Mouse (Mus musculus): Measurements from ENCODE around the gene Ms4a13.
A peak's percentile ranks its signal among the peaks of the same experiment; 100 is the strongest.
"Not testable (repeated sequence)": the region's sequence is repeated elsewhere in the genome, so short reads cannot be mapped to it uniquely, and the experiment has no call there.

The Ms4a13 gene

DNA sequence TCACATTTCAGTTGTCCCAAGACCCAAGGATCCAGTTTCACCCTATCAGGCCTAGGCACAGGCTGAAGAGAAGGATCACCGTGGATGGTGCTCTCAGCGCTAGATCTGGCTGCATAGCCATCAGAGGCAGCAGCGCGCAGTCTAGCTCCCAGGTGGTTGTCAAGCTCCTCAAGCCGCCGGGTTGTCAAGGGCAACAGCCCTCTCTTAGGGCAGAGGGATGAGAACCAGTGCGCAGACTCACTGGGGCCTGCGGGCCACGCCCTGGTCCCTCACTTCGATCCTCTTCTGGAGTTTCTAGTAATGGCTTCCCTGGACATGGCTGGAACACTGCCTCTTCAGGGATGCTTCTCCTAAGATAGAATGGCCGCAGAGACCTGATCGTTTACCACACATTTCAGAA is at the start of gene Ms4a13:
TSS of gene Ms4a13 (minus strand) at position 192 of the 400 bp plus-strand sequence.
- DNase-seq (ENCODE audit: inconsistent ontology term): no peak

DNA sequence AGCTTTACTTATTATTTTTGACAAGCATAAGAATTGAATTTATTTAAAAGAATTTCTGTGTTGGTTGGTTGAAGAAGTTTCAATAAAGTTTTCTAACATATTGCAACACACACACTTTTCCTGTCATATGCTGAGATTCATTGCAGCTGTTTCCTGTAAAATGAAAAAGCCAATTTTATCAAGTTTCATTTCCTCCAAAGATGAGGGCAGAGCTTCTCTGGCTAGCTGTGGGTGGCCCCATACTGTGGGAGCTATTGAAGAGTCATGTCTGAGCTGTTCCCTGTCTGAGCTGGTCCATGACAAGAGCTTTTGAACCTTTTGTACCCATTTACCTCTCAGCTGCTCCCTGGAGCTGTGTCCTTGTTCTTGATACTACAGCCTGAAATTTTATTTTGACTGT is 47.7 kb upstream of the Ms4a13 start:
- no peak for DNase-seq (ENCODE audit: inconsistent ontology term)

DNA sequence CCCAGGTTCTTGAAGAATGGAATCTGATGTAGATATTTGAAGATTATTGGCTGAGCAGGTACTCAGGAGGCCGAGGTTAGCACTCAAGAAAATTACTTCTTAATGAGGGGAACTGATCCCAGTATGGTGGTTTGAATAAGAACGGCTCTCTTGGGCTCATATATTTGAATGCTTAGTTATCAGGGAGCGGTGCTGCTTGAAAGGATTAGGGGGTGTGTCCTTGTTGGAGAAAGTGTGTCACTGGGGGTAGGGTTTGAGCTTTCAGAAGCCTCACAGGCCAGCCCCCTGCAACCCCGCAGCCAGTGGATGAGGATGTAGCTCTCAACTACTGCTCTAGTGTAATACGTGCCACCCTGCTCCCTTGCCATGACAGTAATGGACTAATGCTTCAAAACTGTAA is 46.0 kb upstream of the Ms4a13 start:
- DNase-seq (ENCODE audit: inconsistent ontology term): no peak

DNA sequence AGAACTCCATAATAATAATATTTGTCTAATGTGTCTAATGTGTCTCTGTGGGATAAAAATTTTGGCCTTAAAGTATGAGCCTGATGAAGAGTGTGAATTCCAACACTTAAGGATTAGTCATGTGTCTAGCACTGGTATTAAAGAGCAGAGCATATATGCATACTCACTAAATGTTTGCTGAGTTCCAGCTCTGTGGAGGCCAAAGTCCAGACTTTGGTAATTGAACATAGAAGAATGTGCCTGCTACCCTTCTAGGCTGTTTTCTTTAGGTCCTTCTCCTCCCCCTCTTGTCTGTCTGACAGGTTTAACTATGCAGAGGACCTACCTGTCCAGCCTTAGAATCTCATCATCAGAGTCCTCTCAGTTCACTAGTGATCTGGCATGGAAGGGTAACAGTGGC is 39.3 kb upstream of the Ms4a13 start:
- DNase-seq (ENCODE audit: inconsistent ontology term): no peak

DNA sequence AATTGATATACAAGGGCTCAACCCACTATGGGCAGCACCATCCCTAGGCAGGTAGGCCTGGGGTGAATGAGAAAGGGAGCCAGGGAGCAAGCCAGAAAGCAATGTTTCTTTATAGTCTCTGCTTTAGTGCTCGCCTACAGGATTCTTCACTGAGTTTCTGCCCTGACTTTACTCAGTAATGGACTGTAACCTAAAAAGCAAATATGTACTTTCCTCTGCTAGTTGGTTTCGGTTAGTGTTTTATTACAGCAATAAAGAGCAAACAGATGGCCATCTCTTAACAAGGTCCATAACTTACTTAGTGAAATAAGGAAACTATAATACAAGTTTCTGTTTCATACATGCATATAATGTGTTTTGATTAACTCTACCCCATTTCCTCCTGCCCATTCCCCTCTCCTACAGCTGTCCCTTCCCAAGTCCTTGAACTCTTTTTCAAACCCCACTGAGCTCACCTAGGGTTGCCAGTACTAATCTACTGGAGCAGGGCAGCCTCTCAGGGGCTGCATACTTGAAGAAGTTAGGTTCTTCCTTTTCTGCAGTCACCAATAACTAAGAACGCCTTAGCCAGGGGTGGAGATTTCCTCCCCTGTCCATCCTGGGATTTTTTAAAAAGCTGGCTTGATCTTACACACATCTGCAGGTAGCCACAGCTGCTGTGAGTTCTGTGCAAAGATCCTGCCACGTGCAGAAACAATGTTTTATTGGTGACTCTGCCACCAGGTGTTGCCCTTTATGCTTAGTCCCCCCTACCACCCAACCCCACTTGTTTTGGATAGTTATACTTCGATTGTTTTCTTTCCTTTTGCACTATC is 38.6 kb upstream of the Ms4a13 start:
- DNase-seq (ENCODE audit: inconsistent ontology term): no peak

DNA sequence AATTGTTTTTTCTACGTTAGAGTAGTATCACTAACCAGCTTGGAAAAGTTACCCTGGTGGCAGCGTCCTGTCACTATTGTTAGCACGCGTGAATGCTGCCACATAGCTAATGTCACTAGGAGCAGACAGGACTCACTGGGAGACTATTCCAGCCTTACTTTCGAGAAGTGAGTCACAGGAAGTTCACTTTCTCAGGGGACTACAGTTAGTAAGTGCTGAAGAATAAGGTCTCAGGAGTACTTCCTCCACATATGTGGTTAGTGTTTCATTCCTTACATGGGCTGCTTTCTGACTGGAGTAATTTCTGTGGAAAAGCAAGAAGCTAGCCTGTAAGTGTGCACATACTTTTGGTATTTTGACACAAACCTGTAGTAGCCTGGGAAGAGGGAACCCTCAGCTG is 37.7 kb upstream of the Ms4a13 start:
- DNase-seq (ENCODE audit: inconsistent ontology term): peak; percentile 12

DNA sequence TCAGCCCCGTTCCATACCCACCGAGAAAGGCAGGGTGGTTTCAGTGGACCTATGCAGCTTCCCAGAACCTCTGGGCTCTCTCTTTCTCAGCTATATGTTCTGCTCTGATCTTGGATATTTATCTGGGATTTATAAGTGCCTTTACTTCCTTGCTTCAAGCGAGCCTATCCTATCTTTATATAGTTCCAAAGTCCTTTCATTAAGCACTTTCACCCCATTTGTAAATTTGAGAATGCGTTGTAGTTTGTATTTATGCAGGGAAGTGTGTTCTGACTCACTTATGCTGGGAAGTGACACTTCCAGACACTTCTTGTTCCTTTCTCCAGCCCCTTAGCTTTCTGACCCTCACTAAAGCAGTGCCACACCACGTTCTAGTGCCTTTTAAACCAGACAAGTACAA is 35.8 kb upstream of the Ms4a13 start, which contains the start of gene Ms4a12:
TSS of gene Ms4a12 (minus strand) at position 101 of the 400 bp plus-strand sequence.
- DNase-seq (ENCODE audit: inconsistent ontology term): no peak

DNA sequence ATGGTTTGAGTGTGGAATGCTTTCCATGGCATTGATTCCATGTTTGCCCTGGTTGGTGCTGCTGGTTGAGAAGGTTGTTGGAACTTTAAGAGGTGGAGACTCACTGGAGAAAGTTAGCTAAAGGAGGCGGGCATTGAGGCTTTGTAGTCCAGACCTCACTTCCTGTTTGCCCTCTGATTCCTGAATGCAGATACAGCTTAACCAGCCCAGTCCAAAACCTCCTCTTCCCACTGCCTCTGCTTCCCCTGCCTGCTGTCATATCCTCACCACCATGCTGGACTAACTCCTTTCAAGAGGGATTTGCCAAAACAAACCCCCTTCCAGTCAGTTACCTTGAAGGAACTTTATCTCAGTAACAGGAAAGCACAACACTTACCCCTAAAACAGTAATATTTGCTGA is 4.0 kb downstream of the Ms4a13 start:
- no peak for DNase-seq (ENCODE audit: inconsistent ontology term)

DNA sequence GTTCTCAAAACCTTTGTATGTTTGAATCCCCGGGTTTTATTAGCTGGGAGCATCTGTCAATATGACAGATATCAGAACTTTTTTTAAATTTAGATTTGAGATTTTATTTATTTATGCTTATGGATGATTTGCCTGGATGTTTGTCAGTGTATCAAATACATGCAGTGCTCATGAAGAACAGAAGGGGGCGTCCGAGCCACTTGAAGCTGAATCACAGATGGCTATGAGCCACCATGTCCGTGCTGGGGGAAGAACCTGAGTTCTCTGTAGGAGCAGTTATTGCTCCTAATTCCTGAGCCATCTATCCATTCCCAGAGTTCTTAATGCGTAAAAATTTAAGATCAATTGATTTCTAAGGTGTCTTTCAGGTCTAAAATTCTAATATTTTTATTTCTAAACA is 12.4 kb downstream of the Ms4a13 start:
- no peak for DNase-seq (ENCODE audit: inconsistent ontology term)

DNA sequence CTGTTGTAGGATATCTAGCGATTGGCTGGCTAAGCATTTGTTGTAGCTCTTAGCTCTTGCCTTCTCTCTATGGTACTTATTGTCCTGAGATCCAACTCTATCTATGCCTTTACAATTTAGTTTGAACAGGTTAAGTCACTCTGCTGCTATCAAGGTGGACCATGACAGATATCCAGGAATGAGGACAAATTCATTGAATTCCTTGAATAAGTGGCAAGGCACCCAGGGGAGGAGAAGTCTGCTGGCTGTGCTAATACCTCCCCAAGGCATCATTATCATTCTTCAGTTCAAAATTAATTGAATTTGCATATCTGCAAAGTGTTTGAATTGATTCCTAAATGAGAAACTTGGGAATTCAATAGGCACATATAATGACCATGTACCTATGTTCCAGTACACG is 19.1 kb downstream of the Ms4a13 start:
- peak; percentile 35 for DNase-seq (ENCODE audit: inconsistent ontology term)

DNA sequence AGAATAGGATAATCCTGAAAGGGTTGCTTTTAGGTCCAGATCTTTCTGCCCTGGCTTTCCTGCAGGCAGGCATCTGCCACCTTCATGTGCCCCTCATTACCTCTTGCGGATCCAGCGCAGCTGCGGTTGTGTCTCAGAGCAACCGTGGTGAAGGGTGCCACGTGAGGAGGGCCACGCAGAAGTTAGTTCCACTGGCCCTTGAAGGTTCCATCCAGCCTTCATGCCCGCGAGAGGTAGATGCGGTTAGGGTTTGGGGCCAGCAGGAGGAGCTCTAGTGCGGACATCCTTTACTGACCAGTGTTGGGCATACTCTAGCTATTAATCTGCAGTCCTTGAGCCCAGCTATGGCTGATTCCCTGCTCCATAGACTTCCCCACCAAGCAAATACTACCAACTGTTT is 31.4 kb downstream of the Ms4a13 start, which contains the start of gene 1700025F22Rik:
TSS of gene 1700025F22Rik (minus strand) at position 149 of the 400 bp plus-strand sequence.
- DNase-seq (ENCODE audit: inconsistent ontology term): no peak

DNA sequence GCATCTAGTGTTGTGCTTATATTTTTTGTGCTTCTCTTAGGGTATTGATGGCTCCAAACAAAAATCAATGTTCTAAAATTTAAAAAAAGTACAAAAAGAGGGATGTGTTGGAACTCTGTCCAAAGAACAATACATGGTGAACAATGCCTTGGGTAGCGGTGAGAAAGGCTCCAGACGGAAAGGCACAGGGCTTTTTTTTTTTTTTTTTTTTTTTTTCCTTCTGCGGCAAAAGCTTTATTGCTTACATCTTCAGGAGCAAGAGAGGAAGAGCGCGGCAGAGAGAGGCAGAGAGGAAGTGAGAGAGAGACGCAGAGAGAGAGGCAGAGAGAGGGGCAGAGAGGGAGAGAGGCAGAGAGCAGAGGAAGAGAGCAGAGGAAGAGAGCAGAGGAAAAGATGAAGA is 38.6 kb downstream of the Ms4a13 start:
- DNase-seq (ENCODE audit: inconsistent ontology term): not testable (repeated sequence)

DNA sequence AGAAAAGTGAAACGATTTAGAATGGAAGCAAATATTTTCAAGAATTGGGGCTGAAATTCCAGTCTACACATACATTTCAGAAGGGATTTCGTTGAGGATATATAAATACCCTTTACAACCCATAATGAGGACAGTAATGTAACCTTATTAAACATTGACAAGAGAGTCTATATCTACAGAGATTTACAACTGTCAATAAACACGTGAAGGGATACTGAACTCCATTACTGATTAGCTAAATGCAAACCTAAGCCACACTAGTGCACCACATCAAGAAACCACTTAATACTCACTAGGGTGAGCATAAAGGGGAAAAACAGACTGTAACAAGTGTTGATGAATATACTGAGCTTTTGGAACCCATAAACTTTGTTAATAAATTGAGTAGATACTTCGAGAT is 61.2 kb downstream of the Ms4a13 start:
- no peak for DNase-seq (ENCODE audit: inconsistent ontology term)

DNA sequence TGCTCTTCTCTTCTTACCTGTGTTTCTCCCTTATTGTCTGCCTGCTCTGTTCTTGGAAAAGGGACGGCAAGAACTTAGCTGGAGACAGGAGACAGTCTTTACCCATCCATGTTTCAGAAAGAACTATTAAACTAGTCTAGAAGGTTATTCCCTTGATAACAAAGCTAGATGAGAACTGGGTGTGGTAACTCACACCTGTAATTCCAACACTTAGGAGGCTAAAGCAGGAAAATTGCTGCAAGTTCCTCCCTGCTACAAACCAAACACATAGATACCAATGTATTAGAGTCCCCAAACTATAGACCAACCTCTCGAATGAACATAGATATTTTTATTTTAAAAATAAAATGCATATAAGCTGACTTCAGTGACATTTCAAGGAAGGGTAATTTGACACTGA is 61.7 kb downstream of the Ms4a13 start:
- no peak for DNase-seq (ENCODE audit: inconsistent ontology term)

DNA sequence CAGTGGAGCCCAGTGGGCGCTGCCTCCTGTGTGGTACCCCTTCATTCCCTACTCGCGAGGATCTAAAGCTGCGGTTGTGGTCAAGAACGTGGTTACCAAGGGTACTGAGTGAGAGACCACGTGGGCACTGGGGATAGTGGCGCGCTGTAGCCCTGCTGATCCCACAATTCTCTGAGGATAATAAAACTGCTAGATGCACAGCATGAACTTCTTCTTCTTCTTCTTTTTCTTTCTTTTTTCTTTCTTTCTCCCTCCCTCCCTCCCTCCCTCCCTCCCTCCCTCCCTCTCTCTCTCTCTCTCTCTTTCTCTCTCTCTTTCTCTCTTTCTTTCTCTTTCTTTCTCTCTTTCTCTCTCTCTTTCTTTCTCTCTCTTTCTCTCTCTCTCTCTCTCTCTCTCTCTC is 65.8 kb downstream of the Ms4a13 start, which contains the start of gene 1700017D01Rik:
TSS of gene 1700017D01Rik (minus strand) at position 101 of the 400 bp plus-strand sequence.
- not testable (repeated sequence) for DNase-seq (ENCODE audit: inconsistent ontology term)

DNA sequence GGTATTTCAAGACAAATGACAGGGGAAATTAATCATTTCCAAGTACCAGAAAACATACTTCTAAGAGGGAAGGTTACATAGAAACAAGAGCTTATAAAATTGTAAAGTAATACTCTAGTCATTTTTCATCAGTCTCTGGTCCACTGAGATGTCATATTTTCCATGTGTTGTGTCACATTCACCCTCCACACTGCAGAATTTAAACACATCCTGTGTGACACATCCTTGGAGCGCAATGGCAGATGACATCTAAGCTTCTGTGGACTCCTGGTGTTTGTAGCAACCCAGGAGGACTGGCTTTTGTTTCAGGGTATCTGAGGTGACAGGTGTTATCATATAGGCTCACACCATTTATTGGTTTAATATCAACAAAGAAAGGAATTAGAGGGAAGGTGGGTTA is 66.8 kb downstream of the Ms4a13 start:
- DNase-seq (ENCODE audit: inconsistent ontology term): no peak

DNA sequence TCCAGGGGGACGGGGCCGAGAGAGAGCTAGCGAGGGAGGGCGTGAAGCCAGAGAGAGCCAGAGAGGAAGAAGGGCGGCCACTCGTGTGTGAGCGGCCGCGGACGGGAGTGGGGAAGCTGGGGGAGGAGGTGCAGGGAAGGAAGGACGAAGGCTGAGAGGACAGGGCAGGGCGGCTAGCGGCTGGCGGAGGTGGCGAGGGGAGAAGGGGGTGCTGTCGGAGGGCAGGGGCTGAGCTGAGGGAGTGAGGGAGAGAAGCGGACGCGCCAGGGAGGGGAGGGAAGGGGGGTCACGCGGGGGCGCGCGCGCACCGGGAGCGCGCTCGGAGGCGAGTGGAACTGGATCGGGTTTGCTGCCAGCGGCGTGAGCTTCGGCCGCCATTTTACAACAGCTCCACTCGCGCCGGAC is 75.5 kb downstream of the Ms4a13 start:
- DNase-seq (ENCODE audit: inconsistent ontology term): peak; percentile 19
